Mouse (Mus musculus) kidney, adult 2 months (tissue): ENCODE data around the gene Tor1aip1.

Experiments used
- CTCF ChIP-seq: fragments of 200-500 bp; conservative IDR thresholded peaks from 2 replicates; pipeline ENCODE4 v1.5.1; 2011; ENCODE audit warnings: low read depth, mild to moderate bottlenecking, control low read depth, low read length, moderate library complexity, mixed read lengths; ENCODE audit not compliant: insufficient read depth, insufficient read length
- POLR2A ChIP-seq: fragments of 200-500 bp; IDR thresholded peaks from one replicate; pipeline ENCODE4 v1.6.1; 2011; ENCODE audit warnings: low read depth, low read length, control low read depth

DNA sequence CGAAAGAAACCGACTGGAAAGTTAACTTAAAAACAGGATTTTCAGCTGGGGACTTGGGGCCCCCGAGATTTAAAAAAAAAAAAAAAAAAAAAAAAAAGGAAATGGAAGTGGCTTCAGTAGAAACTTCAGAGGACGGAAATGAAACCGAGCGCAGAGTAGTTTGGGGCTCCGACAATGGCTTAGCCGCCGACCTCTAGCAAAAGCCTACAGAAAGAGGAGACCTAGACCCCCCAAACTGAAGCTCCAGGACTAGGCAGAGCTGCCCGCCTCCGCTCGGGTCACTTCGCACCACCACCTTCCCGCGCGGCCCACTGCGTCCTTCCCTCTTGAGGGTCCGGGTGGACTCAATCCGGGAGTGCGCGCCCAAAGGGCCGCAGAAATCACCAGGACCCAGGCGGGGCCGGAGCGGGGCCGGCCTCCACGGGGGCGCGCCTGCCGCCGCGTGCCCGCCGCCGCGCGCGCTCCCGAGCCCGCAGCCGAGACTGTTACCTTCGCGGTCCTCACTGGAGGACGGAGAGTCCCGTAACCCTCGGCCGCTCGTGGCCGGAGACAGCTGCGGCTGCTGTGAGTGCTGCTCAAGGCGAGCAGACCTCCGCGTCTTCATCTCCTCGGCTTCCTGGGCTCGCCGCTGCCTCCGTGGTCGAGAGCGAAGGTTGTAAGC is 881 bp downstream of the Tor1aip1 start, which contains the start of gene Tor1aip2:
- TF ChIP-seq CTCF (no peak), POLR2A (no peak)
